Mouse (Mus musculus): ENCODE measurements at regions not wholly inside any gene's neighbourhood (a gene's known extent, or its start where the extent isn't known, plus 50 kb on each side); places are given as distances from the start of the nearest gene placed in this dataset.

DNA sequence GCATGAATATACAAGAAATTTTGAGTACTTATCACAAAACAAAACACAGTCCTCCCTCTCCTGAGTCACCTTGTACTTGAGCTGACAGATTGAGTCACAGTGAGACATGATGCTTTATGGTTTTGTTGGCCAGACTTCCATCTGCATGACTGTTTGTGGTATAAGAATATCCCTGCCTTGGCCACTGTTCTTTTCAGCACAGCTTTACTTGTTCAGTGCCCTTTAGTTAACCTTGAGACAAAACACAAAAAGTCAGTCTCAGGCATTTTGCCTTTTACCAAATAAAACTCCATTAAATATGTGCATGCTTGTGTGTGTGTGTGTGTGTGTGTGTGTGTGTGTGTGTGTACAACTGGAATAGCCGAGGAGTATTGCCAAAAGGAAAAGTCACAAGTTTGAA lies 732.8 kb upstream of the Cited2 start:
- 58% methylated on average over 1 of the region's 1 CpGs for WGBS

DNA sequence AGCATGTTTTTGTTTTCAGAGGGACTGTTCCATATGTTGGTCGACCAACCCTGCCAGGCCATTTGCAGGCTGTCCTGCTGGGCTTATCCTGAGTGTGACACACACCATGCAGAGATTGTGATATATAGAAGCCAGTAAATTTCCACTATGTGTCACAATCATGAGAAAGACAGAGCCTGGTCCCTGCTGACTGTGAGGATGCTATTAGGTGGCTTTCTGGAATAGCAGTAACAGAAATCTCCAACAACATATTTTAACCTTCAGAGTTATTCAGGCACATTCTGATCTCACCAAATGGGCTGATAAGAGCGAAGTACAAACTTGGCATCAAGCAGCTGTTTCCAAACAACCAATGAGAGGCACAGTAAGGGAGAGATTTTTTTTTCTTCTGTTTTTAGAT lies 729.2 kb upstream of the Cited2 start:
- Histone ChIP-seq H3K4me3 (ENCODE audit: low read length) (no peak overlapping the region), H3K27me3 (ENCODE audit: control insufficient read depth, insufficient read depth, low read length) (no peaks in the 10 kb centered on the region), H3K9me3 (replicated peaks; ENCODE audit: control insufficient read depth, low read length) (no peaks in the 10 kb centered on the region), H3K4me1 (ENCODE audit: control insufficient read depth, insufficient read depth, low read length) (peaks cover 19% of the 10 kb centered on the region), H3K27ac (ENCODE audit: low read length) (peak overlapping the region; percentile 91), H3K4me2 (ENCODE audit: low read depth, low read length) (no peak overlapping the region), H3K36me3 (ENCODE audit: control insufficient read depth, insufficient read depth) (no peaks in the 10 kb centered on the region), H3K9ac (ENCODE audit: low read length) (no peak overlapping the region)
- WGBS, result 16% methylated on average over 2 of the region's 2 CpGs
- peak; percentile 83 for ATAC-seq (replicated peaks; ENCODE audit: extremely low read depth, insufficient read depth, low FRiP score)

More for the DNA sequence above, 732.8 kb upstream of the Cited2 start:
- no peak overlapping the region for H3K4me3 ChIP-seq (ENCODE audit: low read length)
- H3K36me3 ChIP-seq (ENCODE audit: control insufficient read depth, insufficient read depth), result no peaks in the 10 kb centered on the region
- peaks cover 19% of the 10 kb centered on the region for H3K4me1 ChIP-seq (ENCODE audit: control insufficient read depth, insufficient read depth, low read length)
- no peak overlapping the region for H3K4me2 ChIP-seq (ENCODE audit: low read depth, low read length)
- no peaks in the 10 kb centered on the region for H3K9me3 ChIP-seq (replicated peaks; ENCODE audit: control insufficient read depth, low read length)
- H3K27ac ChIP-seq (ENCODE audit: low read length), result peak overlapping the region; percentile 42; the same call in 1 of the 2 replicates
- no peak overlapping the region for H3K9ac ChIP-seq (ENCODE audit: low read length)
- no peaks in the 10 kb centered on the region for H3K27me3 ChIP-seq (ENCODE audit: control insufficient read depth, insufficient read depth, low read length)
- ATAC-seq (replicated peaks; ENCODE audit: extremely low read depth, insufficient read depth, low FRiP score), result no peak; the same call in 1 of the 2 replicates

DNA sequence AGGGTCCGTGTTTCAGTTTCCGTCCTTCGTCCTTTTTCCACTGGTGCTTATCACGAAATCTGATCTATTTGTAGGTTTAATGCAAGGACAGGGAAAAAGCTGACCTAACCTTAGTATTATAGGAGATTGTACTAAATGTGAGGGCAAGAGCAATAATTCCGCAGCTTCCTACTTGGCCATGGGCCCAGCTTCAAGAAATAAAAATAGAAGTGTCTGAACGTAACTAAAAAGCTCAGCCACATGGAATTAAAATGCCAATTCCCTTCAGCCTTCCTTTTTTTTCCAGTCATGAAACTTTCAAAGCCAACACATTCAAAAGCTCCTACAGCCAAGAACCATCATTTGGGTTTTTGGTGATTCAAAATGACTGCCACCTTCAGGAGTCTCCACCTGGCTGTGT lies 728.5 kb upstream of the Cited2 start:
- H3K4me2 ChIP-seq (ENCODE audit: low read depth, low read length), result peak overlapping the region; percentile 10

DNA sequence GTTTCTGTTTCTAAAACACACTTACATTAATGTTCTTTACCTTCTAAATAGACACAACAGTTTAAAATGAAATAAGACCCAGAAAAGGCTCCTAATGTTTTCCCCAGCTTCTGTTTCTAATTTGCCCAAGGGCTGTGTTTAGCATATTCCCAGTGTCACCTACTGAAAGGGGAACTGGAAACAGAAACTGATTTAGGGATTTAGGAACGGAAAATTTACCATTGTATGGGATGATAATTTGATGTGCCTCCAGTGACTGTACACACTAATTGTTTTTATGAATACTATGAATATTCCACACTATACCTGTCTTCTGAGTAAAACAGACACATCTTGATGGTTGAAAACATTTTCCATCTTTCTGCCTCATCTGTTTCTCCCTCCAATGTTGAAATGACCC lies 728.0 kb upstream of the Cited2 start:
- peak overlapping the region; percentile 91 for H3K27ac ChIP-seq (ENCODE audit: low read length)
- 84% methylated on average over 1 of the region's 1 CpGs for WGBS

More for the DNA sequence above, 728.5 kb upstream of the Cited2 start:
- peak; percentile 61 for ATAC-seq (replicated peaks; ENCODE audit: extremely low read depth, insufficient read depth, low FRiP score)
- Histone ChIP-seq H3K4me3 (ENCODE audit: low read length) (no peak overlapping the region), H3K27me3 (ENCODE audit: control insufficient read depth, insufficient read depth, low read length) (no peaks in the 10 kb centered on the region), H3K9ac (ENCODE audit: low read length) (no peak overlapping the region), H3K4me1 (ENCODE audit: control insufficient read depth, insufficient read depth, low read length) (peaks cover 19% of the 10 kb centered on the region), H3K9me3 (replicated peaks; ENCODE audit: control insufficient read depth, low read length) (no peaks in the 10 kb centered on the region), H3K36me3 (ENCODE audit: control insufficient read depth, insufficient read depth) (no peaks in the 10 kb centered on the region), H3K27ac (ENCODE audit: low read length) (peak overlapping the region; percentile 91)
- 33% methylated on average over 6 of the region's 6 CpGs for WGBS

DNA sequence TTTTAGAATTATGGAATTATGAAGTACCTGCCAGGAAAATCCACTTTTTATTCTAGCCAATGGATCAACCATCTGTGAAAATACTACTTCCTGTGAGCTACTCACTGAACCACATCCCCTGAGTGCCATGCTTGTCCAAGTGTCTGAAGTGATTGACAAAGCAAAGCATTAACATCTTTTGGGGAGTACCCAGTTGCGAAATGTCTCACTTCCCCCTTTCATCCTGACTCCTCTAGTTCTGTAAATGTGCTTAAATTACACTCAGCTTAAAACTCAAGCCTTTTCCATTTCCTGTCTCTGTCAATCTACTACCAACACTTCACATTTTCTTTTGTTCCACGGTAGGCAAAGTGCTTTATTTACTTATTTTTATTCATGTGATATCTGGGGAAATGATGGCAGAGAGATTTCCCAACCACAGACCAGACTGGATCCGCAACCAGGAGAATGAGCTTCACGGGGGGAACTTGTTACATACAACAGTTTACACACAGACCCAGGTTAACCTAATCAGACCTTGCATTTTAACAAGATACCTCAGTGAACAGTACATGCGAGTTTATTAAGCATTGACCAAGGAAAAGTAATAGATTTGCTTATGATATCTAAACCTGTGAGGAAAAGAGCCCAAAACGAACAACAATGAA lies 726.1 kb upstream of the Cited2 start:
- Histone ChIP-seq H3K27me3 (ENCODE audit: control insufficient read depth, insufficient read depth, low read length) (no peaks in the 10 kb centered on the region), H3K4me3 (ENCODE audit: low read length) (no peak overlapping the region), H3K27ac (ENCODE audit: low read length) (no peak overlapping the region), H3K4me2 (ENCODE audit: low read depth, low read length) (no peak overlapping the region), H3K36me3 (ENCODE audit: control insufficient read depth, insufficient read depth) (no peaks in the 10 kb centered on the region), H3K4me1 (ENCODE audit: control insufficient read depth, insufficient read depth, low read length) (peaks cover 16% of the 10 kb centered on the region), H3K9ac (ENCODE audit: low read length) (no peak overlapping the region), H3K9me3 (replicated peaks; ENCODE audit: control insufficient read depth, low read length) (no peaks in the 10 kb centered on the region)
- ATAC-seq (replicated peaks; ENCODE audit: extremely low read depth, insufficient read depth, low FRiP score), result no peak
- 72% methylated on average over 6 of the region's 6 CpGs for WGBS

More for the DNA sequence above, 728.0 kb upstream of the Cited2 start:
- Histone ChIP-seq H3K9ac (ENCODE audit: low read length) (no peak overlapping the region), H3K36me3 (ENCODE audit: control insufficient read depth, insufficient read depth) (no peaks in the 10 kb centered on the region), H3K4me1 (ENCODE audit: control insufficient read depth, insufficient read depth, low read length) (peaks cover 19% of the 10 kb centered on the region), H3K4me2 (ENCODE audit: low read depth, low read length) (no peak overlapping the region), H3K27me3 (ENCODE audit: control insufficient read depth, insufficient read depth, low read length) (no peaks in the 10 kb centered on the region), H3K4me3 (ENCODE audit: low read length) (no peak overlapping the region), H3K9me3 (replicated peaks; ENCODE audit: control insufficient read depth, low read length) (no peaks in the 10 kb centered on the region)
- ATAC-seq (replicated peaks; ENCODE audit: extremely low read depth, insufficient read depth, low FRiP score), result no peak

DNA sequence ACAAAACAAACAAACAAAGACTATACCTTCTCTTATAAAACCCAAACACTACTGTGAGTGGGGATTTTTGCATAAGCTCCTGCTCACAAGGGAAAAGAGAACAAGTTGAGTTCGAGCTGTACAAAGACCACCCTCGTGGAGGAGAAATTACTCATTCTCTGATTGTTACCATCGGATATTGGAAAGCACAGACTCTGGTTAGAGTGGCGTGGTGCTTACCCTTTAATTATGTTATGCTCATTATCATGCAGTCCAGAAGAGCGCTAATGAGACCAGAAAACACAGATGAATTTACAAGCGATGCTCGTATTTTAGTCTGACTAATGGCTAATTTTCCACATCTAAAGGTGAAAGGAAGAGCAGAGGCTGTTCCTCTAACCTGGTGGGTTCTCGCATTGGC lies 721.7 kb upstream of the Cited2 start:
- Histone ChIP-seq H3K9ac (ENCODE audit: low read length) (no peak overlapping the region), H3K4me1 (ENCODE audit: control insufficient read depth, insufficient read depth, low read length) (no peaks in the 10 kb centered on the region), H3K27ac (ENCODE audit: low read length) (no peak overlapping the region), H3K36me3 (ENCODE audit: control insufficient read depth, insufficient read depth) (no peaks in the 10 kb centered on the region), H3K4me2 (ENCODE audit: low read depth, low read length) (no peak overlapping the region), H3K9me3 (replicated peaks; ENCODE audit: control insufficient read depth, low read length) (no peaks in the 10 kb centered on the region), H3K27me3 (ENCODE audit: control insufficient read depth, insufficient read depth, low read length) (no peaks in the 10 kb centered on the region), H3K4me3 (ENCODE audit: low read length) (no peak overlapping the region)
- 84% methylated on average over 8 of the region's 8 CpGs for WGBS
- no peak for ATAC-seq (replicated peaks; ENCODE audit: extremely low read depth, insufficient read depth, low FRiP score)

DNA sequence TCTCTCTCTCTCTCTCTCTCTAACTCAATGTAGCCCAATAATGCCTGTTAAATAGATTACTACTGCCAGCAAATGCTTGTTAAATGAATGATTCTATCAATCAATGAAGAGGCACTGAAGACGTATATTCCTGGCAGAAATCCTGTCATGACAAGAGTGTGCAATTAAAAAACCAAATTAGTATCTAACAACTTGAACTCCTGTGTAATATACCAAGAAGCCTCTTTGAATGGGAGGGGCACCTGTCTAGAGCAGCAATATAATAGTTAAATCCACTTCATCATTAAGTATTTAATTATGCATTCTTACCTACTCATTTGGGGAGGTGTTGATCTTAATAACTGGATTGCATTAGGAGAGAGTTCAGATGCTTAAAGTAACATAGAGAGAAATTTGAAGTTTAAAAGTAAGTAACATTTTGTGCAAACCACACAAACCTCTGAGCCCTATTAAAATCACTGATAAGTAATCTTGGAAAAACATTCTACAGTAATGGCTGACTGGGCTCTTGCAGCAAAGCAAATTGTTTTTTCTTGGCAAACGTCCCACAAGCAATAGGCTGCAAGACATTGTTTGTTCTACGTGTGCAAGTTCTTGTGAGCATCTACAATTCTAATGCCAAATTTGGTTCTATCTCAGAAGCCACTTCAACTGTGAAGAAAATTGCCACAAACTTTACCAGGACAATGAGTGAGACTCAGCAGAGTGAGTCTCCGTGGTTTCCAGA lies 719.7 kb upstream of the Cited2 start:
- Histone ChIP-seq H3K4me2 (ENCODE audit: low read depth, low read length) (no peak overlapping the region), H3K36me3 (ENCODE audit: control insufficient read depth, insufficient read depth) (no peaks in the 10 kb centered on the region), H3K9me3 (replicated peaks; ENCODE audit: control insufficient read depth, low read length) (no peaks in the 10 kb centered on the region), H3K4me1 (ENCODE audit: control insufficient read depth, insufficient read depth, low read length) (no peaks in the 10 kb centered on the region), H3K4me3 (ENCODE audit: low read length) (no peak overlapping the region), H3K9ac (ENCODE audit: low read length) (no peak overlapping the region), H3K27me3 (ENCODE audit: control insufficient read depth, insufficient read depth, low read length) (no peaks in the 10 kb centered on the region), H3K27ac (ENCODE audit: low read length) (no peak overlapping the region)
- 51% methylated on average over 4 of the region's 4 CpGs for WGBS
- ATAC-seq (replicated peaks; ENCODE audit: extremely low read depth, insufficient read depth, low FRiP score), result no peak

DNA sequence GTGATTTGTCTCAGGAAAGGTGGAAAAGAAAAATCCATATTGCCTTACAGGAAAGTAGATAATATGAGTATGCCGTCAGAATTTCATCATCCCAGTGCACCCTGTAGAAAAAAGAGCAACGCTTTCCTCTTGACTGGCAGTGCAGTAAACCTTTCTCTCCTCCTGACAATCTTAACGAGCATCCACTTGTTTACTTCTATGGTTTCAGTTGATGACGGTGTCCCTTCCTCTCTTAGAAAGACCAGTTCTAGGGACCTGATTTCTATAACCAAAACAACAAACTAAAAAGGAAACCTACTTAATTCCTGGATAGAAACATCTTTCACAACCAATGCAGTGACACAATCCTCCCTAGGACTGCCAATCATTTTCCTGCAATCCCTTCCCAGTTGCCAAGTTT lies 714.3 kb upstream of the Cited2 start:
- Histone ChIP-seq H3K36me3 (ENCODE audit: control insufficient read depth, insufficient read depth) (no peaks in the 10 kb centered on the region), H3K4me1 (ENCODE audit: control insufficient read depth, insufficient read depth, low read length) (no peaks in the 10 kb centered on the region), H3K27ac (ENCODE audit: low read length) (no peak overlapping the region), H3K27me3 (ENCODE audit: control insufficient read depth, insufficient read depth, low read length) (no peaks in the 10 kb centered on the region), H3K9me3 (replicated peaks; ENCODE audit: control insufficient read depth, low read length) (no peaks in the 10 kb centered on the region), H3K4me3 (ENCODE audit: low read length) (no peak overlapping the region), H3K9ac (ENCODE audit: low read length) (no peak overlapping the region), H3K4me2 (ENCODE audit: low read depth, low read length) (no peak overlapping the region)
- 75% methylated on average over 4 of the region's 4 CpGs for WGBS
- no peak for ATAC-seq (replicated peaks; ENCODE audit: extremely low read depth, insufficient read depth, low FRiP score)

DNA sequence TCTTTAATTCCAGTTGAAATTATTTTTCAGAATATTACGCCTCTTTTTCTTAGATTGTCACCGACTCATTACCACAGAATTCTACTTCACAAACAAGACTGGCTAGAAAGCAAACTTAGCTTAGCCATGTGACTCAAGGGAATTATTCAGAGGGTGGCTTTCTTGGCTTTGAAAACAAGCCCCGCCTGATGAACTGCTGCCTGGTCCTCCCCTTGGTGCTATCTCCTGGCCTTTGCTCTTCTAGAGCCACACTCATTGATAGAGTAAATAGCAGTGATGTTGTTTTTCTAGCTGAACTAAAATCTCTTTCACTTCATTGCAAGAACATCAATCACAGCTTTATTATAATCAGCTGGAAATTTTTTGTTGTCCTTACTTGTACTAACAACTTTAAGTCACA lies 713.0 kb upstream of the Cited2 start:
- no peak for ATAC-seq (replicated peaks; ENCODE audit: extremely low read depth, insufficient read depth, low FRiP score)
- Histone ChIP-seq H3K4me1 (ENCODE audit: control insufficient read depth, insufficient read depth, low read length) (no peaks in the 10 kb centered on the region), H3K36me3 (ENCODE audit: control insufficient read depth, insufficient read depth) (no peaks in the 10 kb centered on the region), H3K4me2 (ENCODE audit: low read depth, low read length) (no peak overlapping the region), H3K27me3 (ENCODE audit: control insufficient read depth, insufficient read depth, low read length) (no peaks in the 10 kb centered on the region), H3K9me3 (replicated peaks; ENCODE audit: control insufficient read depth, low read length) (no peaks in the 10 kb centered on the region), H3K4me3 (ENCODE audit: low read length) (no peak overlapping the region), H3K27ac (ENCODE audit: low read length) (no peak overlapping the region), H3K9ac (ENCODE audit: low read length) (no peak overlapping the region)
- 74% methylated on average over 3 of the region's 3 CpGs for WGBS
